Mouse (Mus musculus): ENCODE results near the gene M6pr.

GRCm38 (mm10) chr6:122343719-122344118 is 35.2 kb downstream of the M6pr start:
- no peak for TF ChIP-seq CTCF (IDR thresholded peaks at IDR 0.05; ENCODE audit: low read depth, low read length)
- TF ChIP-seq POLR2A (IDR thresholded peaks at IDR 0.05; ENCODE audit: extremely low read depth, insufficient read depth, low read length) = no peak

Measured in liver, adult 2 months (tissue).